Mouse (Mus musculus) CD8-positive naive resting alpha-beta T cell, adult 2 months (primary cell): ENCODE results near the gene Stk4.

Experiments used
- DNase-seq, 2 experiments: peaks; one replicate each; pipeline ENCODE4 v3.0.0; 2022; ENCODE audit warnings: low read depth in 2 of 2, low spot score in 2 of 2

Gene Stk4

GRCm38 (mm10) chr2:164079488-164079887 lies 9.4 kb downstream of the Stk4 start:
- peak; percentile 70 to 80 for DNase-seq

- peak; percentile 55 to 58 for DNase-seq
These were observed 11.5 kb downstream of the Stk4 start for GRCm38 (mm10) chr2:164081577-164081976.

- DNase-seq, result no peak
These were observed 12.1 kb downstream of the Stk4 start for GRCm38 (mm10) chr2:164082175-164082574.

GRCm38 (mm10) chr2:164083609-164084341 lies 13.7 kb downstream of the Stk4 start:
- DNase-seq, result peak; percentile 65 to 82

GRCm38 (mm10) chr2:164084342-164084700 lies 14.2 kb downstream of the Stk4 start:
- DNase-seq, result peak; percentile 70 to 78

- DNase-seq, result peak in 1 of 2 experiments; percentile 35
These were observed 17.4 kb downstream of the Stk4 start for GRCm38 (mm10) chr2:164087416-164088017.

- DNase-seq, result no peak
These were observed 19.4 kb downstream of the Stk4 start for GRCm38 (mm10) chr2:164089508-164089907.

GRCm38 (mm10) chr2:164094152-164094551 lies 24.0 kb downstream of the Stk4 start:
- DNase-seq, result no peak

- no peak for DNase-seq
These were observed 28.6 kb downstream of the Stk4 start for GRCm38 (mm10) chr2:164098603-164099250.

- no peak for DNase-seq
These were observed 31.8 kb downstream of the Stk4 start for GRCm38 (mm10) chr2:164101936-164102335.

- no peak for DNase-seq
These were observed 32.2 kb downstream of the Stk4 start for GRCm38 (mm10) chr2:164102366-164102765.

- peak; percentile 35 to 47 for DNase-seq
These were observed 33.4 kb downstream of the Stk4 start for GRCm38 (mm10) chr2:164103501-164103900.

GRCm38 (mm10) chr2:164106287-164107035 lies 36.3 kb downstream of the Stk4 start:
- DNase-seq, result no peak

- no peak for DNase-seq
These were observed 37.2 kb downstream of the Stk4 start for GRCm38 (mm10) chr2:164107125-164107874.

- no peak for DNase-seq
These were observed 38.4 kb downstream of the Stk4 start for GRCm38 (mm10) chr2:164108501-164108900.

GRCm38 (mm10) chr2:164111546-164111945 lies 41.4 kb downstream of the Stk4 start:
- no peak for DNase-seq

- no peak for DNase-seq
These were observed 43.9 kb downstream of the Stk4 start for GRCm38 (mm10) chr2:164114051-164114450.

GRCm38 (mm10) chr2:164115531-164115930 lies 45.4 kb downstream of the Stk4 start:
- DNase-seq, result no peak

GRCm38 (mm10) chr2:164119503-164119902 lies 49.4 kb downstream of the Stk4 start:
- no peak for DNase-seq

GRCm38 (mm10) chr2:164123169-164123766 lies 53.1 kb downstream of the Stk4 start:
- no peak for DNase-seq
